ENCODE assay signal across 9 mouse cellular contexts in genomic region chr7:28278279-28278652, GRCm38 (mm10). TPM values are rescaled to one million over a fixed set of nuclear protein-coding genes. Genes with fewer than 3 reads are reported as not detected.
DNase-seq lines count a peak whose midpoint lies in the region; ATAC-seq lines count a peak whose summit lies in the region.
"Had no signal": no experiment of that assay in that cellular context is flagged by ENCODE, and none has a peak within 500 bp of the region (broad histone marks: within the 10 kb centered on the region; RNA-seq: fewer than 3 reads in every experiment).

No protein-coding gene starts in this region.

- H3K36me3 ChIP-seq in kidney, embryonic 14.5 days (ENCODE audit: control insufficient read depth, insufficient read depth, low read length): no peaks in the 10 kb centered on the region
- no peaks in the 10 kb centered on the region for H3K36me3 ChIP-seq in hindbrain, embryonic 11.5 days (ENCODE audit: control insufficient read depth, insufficient read depth, low read length)
- peaks cover 7% of the 10 kb centered on the region for H3K36me3 ChIP-seq in midbrain, embryonic 13.5 days

- peak overlapping the region; percentile 88 for H3K9ac ChIP-seq in kidney, embryonic 14.5 days (ENCODE audit: low read depth, low read length)
- H3K9ac ChIP-seq in hindbrain, embryonic 11.5 days (ENCODE audit: low read depth, low read length): peak overlapping the region; percentile 94
- H3K9ac ChIP-seq in midbrain, embryonic 13.5 days (replicated peaks): peak overlapping the region; percentile 92

- H3K9me3 ChIP-seq in kidney, embryonic 14.5 days (ENCODE audit: control insufficient read depth, low read length): no peaks in the 10 kb centered on the region
- no peaks in the 10 kb centered on the region for H3K9me3 ChIP-seq in hindbrain, embryonic 11.5 days (ENCODE audit: control insufficient read depth, low read length)
- no peaks in the 10 kb centered on the region for H3K9me3 ChIP-seq in midbrain, embryonic 13.5 days

- no peak for ATAC-seq in kidney, embryonic 14.5 days (ENCODE audit: low FRiP score, low TSS enrichment)
- ATAC-seq in hindbrain, embryonic 11.5 days (ENCODE audit: low FRiP score): no peak
- no peak for ATAC-seq in midbrain, embryonic 13.5 days

- H3K27ac ChIP-seq in kidney, embryonic 14.5 days (ENCODE audit: low read depth, low read length): no peak overlapping the region
- no peak overlapping the region for H3K27ac ChIP-seq in brown adipose tissue, adult 24 weeks (replicated peaks; ENCODE audit: low read depth, low read length)
- H3K27ac ChIP-seq in hindbrain, embryonic 11.5 days (ENCODE audit: low read depth, low read length): 0 out of 2 replicates have a peak overlapping the region, but pooled peaks have one; percentile 78
- peak overlapping the region; percentile 90; the same call in 1 of the 2 replicates for H3K27ac ChIP-seq in midbrain, embryonic 13.5 days

- WGBS in kidney, embryonic 14.5 days: 76% methylated on average over 7 of the region's 7 CpGs
- 91% methylated on average over 7 of the region's 7 CpGs for WGBS in hindbrain, embryonic 11.5 days
- WGBS in midbrain, embryonic 13.5 days: 94% methylated on average over 7 of the region's 7 CpGs

- H3K4me2 ChIP-seq in kidney, embryonic 14.5 days (replicated peaks; ENCODE audit: low read depth, low read length): peak overlapping the region; percentile 82
- H3K4me2 ChIP-seq in hindbrain, embryonic 11.5 days (replicated peaks; ENCODE audit: low read depth, low read length): peak overlapping the region; percentile 81
- peak overlapping the region; percentile 80 for H3K4me2 ChIP-seq in midbrain, embryonic 13.5 days (replicated peaks)

- 0 out of 2 replicates have a peak, but pooled peaks cover 7% of the 10 kb centered on the region for H3K4me1 ChIP-seq in kidney, embryonic 14.5 days (ENCODE audit: control insufficient read depth, insufficient read depth, low read length)
- H3K4me1 ChIP-seq in brown adipose tissue, adult 24 weeks (ENCODE audit: control insufficient read depth, insufficient read depth, insufficient read length, low read length): no peaks in the 10 kb centered on the region
- peaks cover 3% of the 10 kb centered on the region; the same call in 1 of the 2 replicates for H3K4me1 ChIP-seq in hindbrain, embryonic 11.5 days (replicated peaks; ENCODE audit: control insufficient read depth, insufficient read depth, low read length)
- H3K4me1 ChIP-seq in midbrain, embryonic 13.5 days (replicated peaks): peaks cover 20% of the 10 kb centered on the region

- H3K27me3 ChIP-seq in kidney, embryonic 14.5 days (ENCODE audit: control insufficient read depth, insufficient read depth, low read length): no peaks in the 10 kb centered on the region
- no peaks in the 10 kb centered on the region for H3K27me3 ChIP-seq in hindbrain, embryonic 11.5 days (ENCODE audit: control insufficient read depth, insufficient read depth, low read length)
- no peaks in the 10 kb centered on the region for H3K27me3 ChIP-seq in midbrain, embryonic 13.5 days

- peak overlapping the region; percentile 69 for H3K4me3 ChIP-seq in kidney, embryonic 14.5 days (ENCODE audit: low read length)
- H3K4me3 ChIP-seq in brown adipose tissue, adult 24 weeks (ENCODE audit: insufficient read depth, low read depth, low read length): peak overlapping the region; percentile 67
- peak overlapping the region; percentile 58 for H3K4me3 ChIP-seq in hindbrain, embryonic 11.5 days (ENCODE audit: low read depth, low read length)
- peak overlapping the region; percentile 69 for H3K4me3 ChIP-seq in midbrain, embryonic 13.5 days (replicated peaks)

- no peak for DNase-seq in kidney, postnatal 14 days
- no peak for DNase-seq in hindbrain, embryonic 11.5 days (ENCODE audit: low spot score)
- no peak for DNase-seq in Muller cell, postnatal 12 days (ENCODE audit: inconsistent ontology term)
- no peak for DNase-seq in left cerebral cortex, adult 9 months (ENCODE audit: low spot score in 2 of 2)
- DNase-seq in spleen, postnatal 4 days (ENCODE audit: low spot score in 2 of 2): no peak

RNA-seq across cellular contexts. Expression of gene Eid2b, which starts 0.7 kb away (rescaled TPM):
- polyA plus RNA-seq in kidney, embryonic 14.5 days (2014; fragmentation: Nextera tagmentation; extraction: Ambion mirVana): 10.0 and 12.1 TPM in 2 replicates
- polyA plus RNA-seq in brown adipose tissue, adult 24 weeks (2012; ENCODE audit: insufficient read depth, insufficient read length, missing spikeins): 5.6 and 9.0 TPM in 2 replicates
- 17.4 and 19.0 TPM in 2 replicates for polyA plus RNA-seq in hindbrain, embryonic 11.5 days (2014; fragmentation: Nextera tagmentation; extraction: Ambion mirVana)
- 36.7 and 41.4 TPM in 2 replicates for polyA plus RNA-seq in midbrain, embryonic 13.5 days (2015; fragmentation: Nextera tagmentation; extraction: Ambion mirVana)

RNA-seq across cellular contexts. Expression of gene Eid2, which starts 10.6 kb away (rescaled TPM):
- 2.4 and 7.4 TPM in 2 replicates for polyA plus RNA-seq in kidney, embryonic 14.5 days (2014; fragmentation: Nextera tagmentation; extraction: Ambion mirVana)
- 5.2 and 8.2 TPM in 2 replicates for polyA plus RNA-seq in brown adipose tissue, adult 24 weeks (2012; ENCODE audit: insufficient read depth, insufficient read length, missing spikeins)
- 7.2 and 12.7 TPM in 2 replicates for polyA plus RNA-seq in hindbrain, embryonic 11.5 days (2014; fragmentation: Nextera tagmentation; extraction: Ambion mirVana)
- 3.8 and 4.3 TPM in 2 replicates for polyA plus RNA-seq in midbrain, embryonic 13.5 days (2015; fragmentation: Nextera tagmentation; extraction: Ambion mirVana)

RNA-seq across cellular contexts. Expression of gene Selenov, which starts 12.7 kb away (rescaled TPM):
- 0.26 TPM in 1 of 2 replicates, not detected in the other for polyA plus RNA-seq in kidney, embryonic 14.5 days (2014; fragmentation: Nextera tagmentation; extraction: Ambion mirVana)
- polyA plus RNA-seq in brown adipose tissue, adult 24 weeks (2012; ENCODE audit: insufficient read depth, insufficient read length, missing spikeins): not detected in 2 replicates
- 0.46 and 0.52 TPM in 2 replicates for polyA plus RNA-seq in hindbrain, embryonic 11.5 days (2014; fragmentation: Nextera tagmentation; extraction: Ambion mirVana)
- 0.44 and 1.00 TPM in 2 replicates for polyA plus RNA-seq in midbrain, embryonic 13.5 days (2015; fragmentation: Nextera tagmentation; extraction: Ambion mirVana)
- polyA plus RNA-seq: thymus, postnatal 0 days had no signal

RNA-seq across cellular contexts. Expression of gene Dll3, which starts 23.8 kb away (rescaled TPM):
- 0.51 and 0.93 TPM in 2 replicates for polyA plus RNA-seq in kidney, embryonic 14.5 days (2014; fragmentation: Nextera tagmentation; extraction: Ambion mirVana)
- not detected in 2 replicates for polyA plus RNA-seq in brown adipose tissue, adult 24 weeks (2012; ENCODE audit: insufficient read depth, insufficient read length, missing spikeins)
- polyA plus RNA-seq in hindbrain, embryonic 11.5 days (2014; fragmentation: Nextera tagmentation; extraction: Ambion mirVana): 77.4 and 86.1 TPM in 2 replicates
- polyA plus RNA-seq in midbrain, embryonic 13.5 days (2015; fragmentation: Nextera tagmentation; extraction: Ambion mirVana): 29.3 and 41.5 TPM in 2 replicates

RNA-seq across cellular contexts. Expression of gene Timm50, which starts 33.6 kb away (rescaled TPM):
- polyA plus RNA-seq in kidney, embryonic 14.5 days (2014; fragmentation: Nextera tagmentation; extraction: Ambion mirVana): 165 and 191 TPM in 2 replicates
- polyA plus RNA-seq in brown adipose tissue, adult 24 weeks (2012; ENCODE audit: insufficient read depth, insufficient read length, missing spikeins): 99.5 and 124 TPM in 2 replicates
- 189 and 201 TPM in 2 replicates for polyA plus RNA-seq in hindbrain, embryonic 11.5 days (2014; fragmentation: Nextera tagmentation; extraction: Ambion mirVana)
- 153 TPM in 2 replicates for polyA plus RNA-seq in midbrain, embryonic 13.5 days (2015; fragmentation: Nextera tagmentation; extraction: Ambion mirVana)

Comparison
In these comparisons a context has a peak if more than half of its experiments do, and no peak if none do; other contexts are left out.
1. H3K27ac ChIP-seq: peak in hindbrain, embryonic 11.5 days (single experiment) and midbrain, embryonic 13.5 days (single experiment); none in kidney, embryonic 14.5 days (single experiment) and brown adipose tissue, adult 24 weeks (single experiment).
2. Peak in every context shown above with its lines, with median percentiles within 50 percentile points of each other: H3K4me2 ChIP-seq, H3K4me3 ChIP-seq and H3K9ac ChIP-seq.